Mouse (Mus musculus): ENCODE data around the gene Agfg2. TPM values are rescaled to one million over a fixed set of nuclear protein-coding genes. Genes with fewer than 3 reads are reported as not detected.
A peak's percentile ranks its signal among the peaks of the same experiment; 100 is the strongest.

The Agfg2 gene
- polyA plus RNA-seq, 1 experiment = 32.4 TPM

DNA sequence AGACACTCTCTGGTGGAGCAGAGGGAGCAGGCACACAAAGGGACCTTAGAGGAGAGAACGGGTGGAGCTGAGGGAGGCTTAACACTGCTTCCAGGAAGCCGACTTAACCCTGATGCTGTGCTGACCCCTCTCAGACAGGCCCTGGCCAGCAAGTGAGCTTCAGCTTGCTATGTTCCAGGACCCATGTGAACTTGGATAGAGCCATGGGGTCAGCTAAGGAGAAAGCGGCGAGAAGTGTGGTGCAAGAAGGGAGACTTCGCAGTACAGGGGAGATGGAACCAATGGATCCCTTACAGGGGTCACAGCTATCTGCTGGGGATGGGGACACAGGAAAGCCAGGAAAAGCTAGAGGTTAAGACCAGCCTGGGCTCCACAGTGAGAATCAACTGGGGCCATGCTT lies 71.5 kb downstream of the Agfg2 start:
- no peak for DNase-seq (ENCODE audit: extremely low spot score in 1 of 2, low spot score in 1 of 2)

DNA sequence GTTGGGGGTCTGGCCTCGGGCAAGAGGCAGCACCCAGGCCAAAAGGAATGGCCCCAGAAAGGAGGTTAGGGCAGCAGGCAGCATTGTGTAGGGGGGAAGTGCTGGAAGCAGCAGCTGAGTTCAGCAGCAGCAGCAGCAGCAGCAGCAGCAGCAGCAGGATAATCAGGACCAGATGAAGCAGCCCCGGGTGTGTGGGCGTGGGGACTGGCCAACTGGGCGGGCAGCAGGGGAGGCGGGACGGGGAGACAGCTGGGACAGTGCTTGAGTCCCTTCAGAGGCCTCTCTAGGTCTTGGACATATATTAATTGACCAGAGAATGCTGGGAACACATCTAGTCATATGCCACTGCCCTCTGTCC lies 73.3 kb downstream of the Agfg2 start:
- no peak for DNase-seq (ENCODE audit: extremely low spot score in 1 of 2, low spot score in 1 of 2)

DNA sequence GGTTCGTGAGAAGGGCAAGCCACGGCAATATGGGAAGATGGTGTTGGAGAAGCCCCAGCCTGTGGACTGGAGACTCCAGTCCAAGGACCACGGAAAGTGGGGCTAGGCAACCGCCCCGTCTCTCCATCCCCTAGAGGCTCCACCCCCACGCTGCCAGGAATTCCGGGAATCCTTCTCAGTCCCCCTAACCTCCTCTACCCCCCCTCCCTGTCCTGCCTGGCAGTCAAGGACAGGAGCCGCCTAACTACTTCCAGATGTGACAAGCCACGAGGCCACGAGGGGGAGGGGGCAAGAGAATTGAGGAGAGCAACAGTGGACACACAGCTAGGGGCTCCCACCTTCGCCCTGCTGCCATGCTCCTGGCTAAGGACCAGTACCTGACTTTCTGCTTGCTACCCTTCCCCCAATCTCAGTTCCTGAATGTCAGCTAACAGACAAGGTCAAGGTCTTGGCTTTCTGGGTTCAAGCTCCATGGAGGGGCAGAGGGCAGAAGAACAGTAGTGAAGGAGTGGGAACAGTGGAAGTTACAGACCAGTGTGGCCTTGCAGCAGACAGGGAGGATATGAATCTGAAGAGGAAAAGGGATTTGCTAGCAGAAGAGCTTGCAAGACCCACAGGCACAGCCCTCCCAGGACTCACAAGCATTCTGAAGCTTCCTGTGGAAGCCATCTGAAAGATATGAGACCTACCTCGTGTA lies 73.8 kb downstream of the Agfg2 start:
- DNase-seq (ENCODE audit: extremely low spot score in 1 of 2, low spot score in 1 of 2) = no peak

DNA sequence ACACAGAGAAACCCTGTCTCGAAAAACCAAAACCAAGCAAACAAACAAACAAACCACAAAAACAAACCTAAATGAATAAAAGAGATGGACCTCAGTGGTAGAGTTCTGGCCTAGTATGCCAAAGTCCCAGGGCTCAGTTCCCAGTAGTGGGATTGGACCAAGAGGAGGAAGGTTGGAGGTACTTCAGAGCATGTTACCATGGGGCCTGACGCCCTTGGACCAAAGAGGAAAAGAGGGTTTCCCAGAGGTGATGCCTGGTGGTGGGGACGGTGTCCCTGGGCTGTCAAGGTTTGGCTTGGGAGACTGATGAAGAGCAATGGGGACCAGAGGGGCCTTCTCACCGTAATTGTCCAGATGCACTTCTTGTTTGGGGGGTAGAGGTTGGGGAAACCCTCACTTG lies 74.5 kb downstream of the Agfg2 start:
- no peak for DNase-seq (ENCODE audit: extremely low spot score in 1 of 2, low spot score in 1 of 2)

DNA sequence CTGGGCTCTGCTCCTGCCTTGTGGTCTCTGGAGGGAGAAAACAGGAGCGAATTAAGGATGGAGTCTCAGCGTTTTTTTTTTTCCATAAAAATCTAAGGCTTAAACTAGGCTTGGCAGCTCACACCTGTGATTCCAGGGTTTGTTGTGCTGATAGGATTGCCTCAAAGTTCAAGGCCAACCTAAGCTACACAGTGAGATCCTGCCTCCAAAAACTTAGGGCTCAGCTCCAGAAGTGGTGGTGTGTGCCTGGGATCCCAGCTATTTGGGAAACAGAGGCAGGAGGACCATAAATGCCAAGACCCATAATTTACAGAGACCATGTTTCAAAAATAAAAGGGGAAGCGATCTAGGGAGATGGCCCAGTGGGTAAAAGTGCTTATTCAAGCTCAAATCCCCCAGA lies 75.2 kb downstream of the Agfg2 start:
- no peak for DNase-seq (ENCODE audit: extremely low spot score in 1 of 2, low spot score in 1 of 2)

DNA sequence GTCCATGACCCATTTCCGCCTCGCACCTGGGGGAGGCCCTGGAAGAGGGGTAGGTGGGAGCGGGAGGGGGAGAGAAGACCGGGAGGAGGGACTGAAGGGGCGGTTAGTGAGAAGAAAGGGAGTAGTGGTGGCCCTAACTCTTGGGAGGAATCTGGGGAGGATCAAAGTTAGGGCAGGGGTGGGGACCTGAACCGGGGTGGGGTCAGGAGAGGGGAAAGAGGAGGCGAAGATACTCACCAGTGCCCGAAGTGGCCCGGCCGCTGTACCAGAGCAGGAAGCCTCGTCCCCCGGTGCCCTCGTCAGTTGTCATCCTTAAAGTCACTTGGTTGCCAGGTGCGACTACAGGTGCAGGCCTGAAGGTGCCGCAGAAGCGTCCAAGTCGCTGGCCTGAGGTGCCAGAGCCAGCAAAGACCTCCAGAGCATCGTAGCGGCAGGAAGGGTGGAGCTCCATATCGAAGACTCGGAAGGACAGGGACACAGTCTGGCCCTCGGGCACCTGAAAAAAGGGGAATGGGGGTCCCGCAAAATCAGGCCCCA lies 75.8 kb downstream of the Agfg2 start:
- DNase-seq (ENCODE audit: extremely low spot score in 1 of 2, low spot score in 1 of 2) = no peak

DNA sequence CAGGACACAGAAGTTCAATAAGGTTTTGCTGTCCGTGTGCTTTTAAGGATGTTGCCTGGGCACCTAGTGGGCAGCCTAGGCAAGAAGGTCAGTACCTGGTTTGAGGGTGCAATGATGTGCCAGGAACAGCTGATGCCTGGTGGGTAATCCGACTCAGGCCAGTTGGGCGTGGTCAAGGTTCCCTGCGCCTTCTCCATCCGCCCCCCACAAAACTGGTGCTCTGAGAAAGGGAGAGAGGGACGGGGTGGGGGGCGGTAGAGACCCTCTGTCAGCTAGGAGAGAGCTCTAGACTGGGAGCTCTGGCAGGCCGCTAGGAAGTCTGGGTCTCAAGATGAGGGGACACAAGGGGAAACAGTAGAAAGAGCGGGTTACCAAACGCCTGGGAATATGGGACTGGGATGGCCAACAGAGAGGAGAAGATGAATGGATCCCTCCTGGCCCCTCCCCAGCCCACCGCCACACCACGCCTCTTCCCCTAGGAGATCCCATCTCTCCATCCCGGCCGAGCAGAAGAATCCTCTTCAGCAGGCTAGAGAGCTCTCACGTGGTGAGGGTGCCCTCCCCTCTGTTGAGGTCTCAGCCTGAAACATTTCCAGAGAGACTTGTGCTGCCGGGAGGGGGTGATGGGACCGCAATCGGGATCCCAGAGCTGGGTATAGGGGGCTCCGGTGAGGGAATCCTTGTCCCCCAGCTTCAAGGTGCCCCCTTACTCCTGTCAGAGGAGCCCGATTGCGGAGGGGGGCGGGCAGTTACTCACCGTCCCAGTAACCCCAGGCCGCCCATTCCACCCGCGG lies 76.5 kb downstream of the Agfg2 start:
- DNase-seq (ENCODE audit: extremely low spot score in 1 of 2, low spot score in 1 of 2) = no peak

DNA sequence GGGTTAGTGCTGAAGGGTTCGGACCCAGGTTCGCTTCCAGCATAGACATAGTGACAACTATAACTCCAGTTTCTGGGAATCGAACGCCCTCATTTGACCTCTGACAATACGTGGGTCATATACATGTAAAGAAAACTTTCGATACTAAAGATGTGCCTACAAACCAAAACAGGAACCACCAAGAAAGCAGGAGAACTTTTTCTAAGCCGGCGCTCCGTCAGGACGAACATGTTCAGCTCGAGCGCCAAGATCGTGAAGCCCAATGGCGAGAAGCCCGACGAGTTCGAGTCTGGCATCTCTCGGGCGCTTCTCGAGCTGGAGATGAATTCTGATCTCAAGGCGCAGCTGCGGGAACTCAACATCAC lies 83.2 kb downstream of the Agfg2 start:
- DNase-seq (ENCODE audit: extremely low spot score in 1 of 2, low spot score in 1 of 2) = no peak

DNA sequence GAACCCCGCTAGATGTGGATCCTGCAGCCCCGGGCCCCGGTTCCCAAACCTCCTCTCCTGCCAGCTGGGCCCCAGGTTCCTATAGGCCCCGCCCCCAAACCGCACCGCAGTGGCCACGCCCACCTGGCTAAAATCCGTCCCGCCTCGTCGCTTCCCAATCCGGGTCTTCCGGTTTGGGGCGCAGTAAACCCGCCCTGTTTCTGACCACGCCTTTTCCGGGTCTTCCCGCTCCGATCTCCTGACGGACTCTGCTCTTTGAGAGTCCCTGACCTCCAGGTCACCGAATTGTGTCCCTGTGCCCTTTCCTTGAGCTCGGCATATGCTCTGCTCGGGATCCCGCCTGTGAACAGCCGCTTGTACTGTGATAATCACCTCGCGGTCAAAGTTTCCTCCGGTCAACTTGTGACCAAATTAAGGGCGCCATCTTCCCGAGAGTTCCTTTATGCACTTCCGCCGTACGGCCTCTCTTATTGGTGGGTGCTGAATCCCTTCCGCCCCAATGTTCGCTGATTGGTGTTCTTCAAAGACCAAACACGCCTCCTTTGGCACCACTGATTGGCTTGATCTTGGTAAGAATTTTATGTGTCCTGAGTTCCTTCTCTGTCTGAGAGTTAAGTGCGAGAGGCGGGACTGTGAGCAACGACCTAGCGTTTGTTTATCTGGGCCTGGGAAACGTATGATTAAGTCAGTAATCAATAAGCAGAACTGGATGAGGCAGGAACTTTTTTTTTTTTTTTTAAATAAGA lies 83.7 kb downstream of the Agfg2 start, which contains the start of gene Mospd3:
TSS of gene Mospd3 (minus strand) at position 440 of the 746 bp plus-strand sequence.
- DNase-seq (ENCODE audit: extremely low spot score in 1 of 2, low spot score in 1 of 2) = peak; percentile 93 to 96

Other genes with a start within 250 kb of the Agfg2 start
- 0.20 and 0.29 TPM in 2 replicates for gene Zan, start 207.7 kb downstream of the Agfg2 start, polyA plus RNA-seq (2012; rRNA removed)
- 51.7 and 52.3 TPM in 2 replicates for gene Pop7, start 182.2 kb downstream of the Agfg2 start, polyA plus RNA-seq (2012; rRNA removed)
- 51.1 and 56.4 TPM in 2 replicates for gene Gigyf1, start 166.2 kb downstream of the Agfg2 start, polyA plus RNA-seq (2012; rRNA removed)
- gene Epo, start 151.5 kb downstream of the Agfg2 start, polyA plus RNA-seq (2012; rRNA removed) = not detected in 2 replicates
- 635 and 662 TPM in 2 replicates for gene Gnb2, start 151.2 kb downstream of the Agfg2 start, polyA plus RNA-seq (2012; rRNA removed)
- 184 and 199 TPM in 2 replicates for gene Actl6b, start 131.2 kb downstream of the Agfg2 start, polyA plus RNA-seq (2012; rRNA removed)
- 14.1 and 14.5 TPM in 2 replicates for gene Tfr2, start 114.9 kb downstream of the Agfg2 start, polyA plus RNA-seq (2012; rRNA removed)
- 46.1 and 59.6 TPM in 2 replicates for gene Mospd3, start 83.7 kb downstream of the Agfg2 start, polyA plus RNA-seq (2012; rRNA removed)
- 14.3 and 17.0 TPM in 2 replicates for gene Pcolce, start 70.9 kb downstream of the Agfg2 start, polyA plus RNA-seq (2012; rRNA removed)
- 0.30 and 0.36 TPM in 2 replicates for gene Fbxo24, start 55.7 kb downstream of the Agfg2 start, polyA plus RNA-seq (2012; rRNA removed)
- 15.6 and 19.9 TPM in 2 replicates for gene Lrch4, start 55.6 kb downstream of the Agfg2 start, polyA plus RNA-seq (2012; rRNA removed)
- 13.3 and 14.4 TPM in 2 replicates for gene Gm20605, start 55.6 kb downstream of the Agfg2 start, polyA plus RNA-seq (2012; rRNA removed)
- gene Sap25, start 43.4 kb downstream of the Agfg2 start, polyA plus RNA-seq (2012; rRNA removed) = 27.8 and 34.4 TPM in 2 replicates
- 0.48 and 0.86 TPM in 2 replicates for gene Irs3, start 39.0 kb downstream of the Agfg2 start, polyA plus RNA-seq (2012; rRNA removed)
- 55.0 and 60.9 TPM in 2 replicates for gene Nyap1, start 56.9 kb upstream of the Agfg2 start, polyA plus RNA-seq (2012; rRNA removed)
- gene Tsc22d4, start 61.0 kb upstream of the Agfg2 start, polyA plus RNA-seq (2012; rRNA removed) = 273 and 360 TPM in 2 replicates
- gene Ppp1r35, start 94.1 kb upstream of the Agfg2 start, polyA plus RNA-seq (2012; rRNA removed) = 24.2 and 25.9 TPM in 2 replicates
- gene Mepce, start 102.9 kb upstream of the Agfg2 start, polyA plus RNA-seq (2012; rRNA removed) = 39.1 and 42.6 TPM in 2 replicates
- 14.1 and 15.3 TPM in 2 replicates for gene Zcwpw1, start 103.1 kb upstream of the Agfg2 start, polyA plus RNA-seq (2012; rRNA removed)
- 0.86 and 0.98 TPM in 2 replicates for gene Pilra, start 151.6 kb upstream of the Agfg2 start, polyA plus RNA-seq (2012; rRNA removed)
- 0.20 TPM in 1 of 2 replicates, not detected in the other for gene Pilrb1, start 173.4 kb upstream of the Agfg2 start, polyA plus RNA-seq (2012; rRNA removed)
- gene Pilrb2, start 187.1 kb upstream of the Agfg2 start, polyA plus RNA-seq (2012; rRNA removed) = 0.08 TPM in 1 of 2 replicates, not detected in the other
- gene Cyp3a13, start 236.9 kb upstream of the Agfg2 start, polyA plus RNA-seq (2012; rRNA removed) = 0.97 and 1.2 TPM in 2 replicates

All from frontal cortex, adult 2 months (tissue).